Mouse (Mus musculus): ENCODE measurements around the gene Dpm1.

DNA sequence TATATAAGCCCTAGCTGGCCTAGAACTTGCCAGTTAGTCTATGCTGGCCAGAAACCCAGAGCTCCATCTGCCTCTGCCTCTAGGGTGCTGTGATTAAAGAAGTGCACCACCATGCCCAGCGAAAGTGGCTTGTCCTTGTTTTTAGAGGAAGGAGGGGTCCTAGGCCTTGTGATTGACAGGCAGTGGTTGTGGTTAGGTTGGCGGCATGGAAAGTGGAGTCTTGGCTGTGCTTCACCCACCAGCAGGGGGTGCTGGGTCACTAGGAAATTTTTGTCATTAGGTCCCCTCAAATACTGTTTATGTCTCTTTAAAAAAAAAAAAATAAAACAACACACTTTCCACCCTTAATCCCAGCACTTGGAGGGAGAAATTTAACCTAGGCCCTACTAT is 18.5 kb upstream of the Dpm1 start:
- no peak for TF ChIP-seq POLR2A (IDR thresholded peaks at IDR 0.05; ENCODE audit: control insufficient read depth, extremely low read depth, insufficient read depth, low read length, poor library complexity)
- TF ChIP-seq CTCF (IDR thresholded peaks at IDR 0.05; ENCODE audit: borderline replicate concordance, control insufficient read depth, extremely low read depth, insufficient read depth, low read length, poor library complexity): no peak
